ENCODE assay signal across 19 mouse cellular contexts in the genomic region with DNA sequence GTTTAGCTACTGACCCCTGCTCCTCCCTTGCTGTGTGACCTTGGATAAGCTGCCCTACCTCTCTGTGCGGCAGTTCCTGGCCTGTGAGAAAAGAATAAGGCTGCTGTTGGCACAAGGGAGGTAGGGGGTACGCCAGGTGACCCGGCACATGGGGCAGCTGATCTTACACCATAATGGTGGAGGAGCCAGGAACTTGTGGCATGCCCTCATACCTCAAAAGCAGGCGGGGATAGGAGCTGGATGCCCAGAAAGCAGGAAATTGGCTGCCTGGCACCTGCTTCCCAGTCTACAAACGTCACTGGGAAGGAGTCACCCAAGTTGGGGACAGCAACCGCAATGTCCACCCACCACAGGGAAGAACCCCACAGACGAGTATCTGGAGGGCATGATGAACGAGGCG. TPM values are rescaled to one million over a fixed set of nuclear protein-coding genes. Genes with fewer than 3 reads are reported as not detected.
A peak's percentile ranks its signal among the peaks of the same experiment; 100 is the strongest.
DNase-seq lines count a peak whose midpoint lies in the region; ATAC-seq and TF ChIP-seq lines count a peak whose summit lies in the region.
"Had no signal": no experiment of that assay in that cellular context is flagged by ENCODE, and none has a peak within 500 bp of the region (broad histone marks: within the 10 kb centered on the region; RNA-seq: fewer than 3 reads in every experiment).

No protein-coding gene starts in this region.

- no peak for ATAC-seq in heart, embryonic 12.5 days (ENCODE audit: insufficient number of reproducible peaks, low FRiP score)
- ATAC-seq in lung, embryonic 16.5 days (ENCODE audit: low read depth): no peak
- ATAC-seq in intestine, embryonic 16.5 days: no peak
- no peak for ATAC-seq in stomach, postnatal 0 days (ENCODE audit: low FRiP score, low TSS enrichment)
- ATAC-seq: hindbrain, embryonic 16.5 days; midbrain, embryonic 13.5 days had no signal

- H3K4me2 ChIP-seq in heart, embryonic 12.5 days: peak overlapping the region; percentile 66; the same call in 1 of the 2 replicates
- H3K4me2 ChIP-seq in lung, embryonic 16.5 days (ENCODE audit: low read depth, low read length): peak overlapping the region; percentile 13; the same call in 1 of the 2 replicates
- H3K4me2 ChIP-seq in intestine, embryonic 16.5 days (ENCODE audit: low read depth, low read length): peak overlapping the region; percentile 25; the same call in 1 of the 2 replicates
- H3K4me2 ChIP-seq in stomach, postnatal 0 days (replicated peaks; ENCODE audit: low read depth): peak overlapping the region; percentile 44
- H3K4me2 ChIP-seq: limb, embryonic 15.5 days; midbrain, embryonic 13.5 days; neural tube, embryonic 15.5 days had no signal

- H3K9me3 ChIP-seq in heart, embryonic 12.5 days (replicated peaks): no peaks in the 10 kb centered on the region
- no peaks in the 10 kb centered on the region for H3K9me3 ChIP-seq in lung, embryonic 16.5 days (ENCODE audit: control insufficient read depth, low read length)
- H3K9me3 ChIP-seq in intestine, embryonic 16.5 days (ENCODE audit: control insufficient read depth, low read length): no peaks in the 10 kb centered on the region
- H3K9me3 ChIP-seq in stomach, postnatal 0 days (ENCODE audit: control insufficient read depth, low read length): no peaks in the 10 kb centered on the region
- H3K9me3 ChIP-seq: limb, embryonic 15.5 days; midbrain, embryonic 13.5 days; neural tube, embryonic 15.5 days had no signal

- no peak for TF ChIP-seq EP300 in stomach, postnatal 0 days (optimal IDR thresholded peaks at IDR 0.05)

- no peak overlapping the region for H3K27ac ChIP-seq in heart, embryonic 12.5 days (ENCODE audit: poor library complexity, severe bottlenecking)
- no peak overlapping the region for H3K27ac ChIP-seq in lung, embryonic 16.5 days (ENCODE audit: low read length)
- H3K27ac ChIP-seq in intestine, embryonic 16.5 days (ENCODE audit: low read length): no peak overlapping the region
- H3K27ac ChIP-seq in stomach, postnatal 0 days (replicated peaks): no peak overlapping the region
- H3K27ac ChIP-seq: limb, embryonic 15.5 days; macrophage; midbrain, embryonic 13.5 days; neural tube, embryonic 15.5 days had no signal

- peaks cover 79% of the 10 kb centered on the region for H3K4me1 ChIP-seq in heart, embryonic 12.5 days (replicated peaks)
- peaks cover 25% of the 10 kb centered on the region for H3K4me1 ChIP-seq in lung, embryonic 16.5 days (replicated peaks; ENCODE audit: control insufficient read depth, insufficient read depth, low read length)
- peaks cover 34% of the 10 kb centered on the region for H3K4me1 ChIP-seq in intestine, embryonic 16.5 days (ENCODE audit: control insufficient read depth, insufficient read depth, low read length)
- H3K4me1 ChIP-seq in stomach, postnatal 0 days (replicated peaks; ENCODE audit: control insufficient read depth, insufficient read depth): no peaks in the 10 kb centered on the region

- no peaks in the 10 kb centered on the region for H3K27me3 ChIP-seq in heart, embryonic 12.5 days (replicated peaks)
- H3K27me3 ChIP-seq in lung, embryonic 16.5 days (ENCODE audit: control insufficient read depth, insufficient read depth, low read depth, low read length): no peaks in the 10 kb centered on the region
- no peaks in the 10 kb centered on the region for H3K27me3 ChIP-seq in intestine, embryonic 16.5 days (replicated peaks; ENCODE audit: control insufficient read depth, insufficient read depth, low read length)
- H3K27me3 ChIP-seq in stomach, postnatal 0 days (ENCODE audit: control insufficient read depth, insufficient read depth, low read length): no peaks in the 10 kb centered on the region
- H3K27me3 ChIP-seq: limb, embryonic 15.5 days had no signal

- peaks cover 41% of the 10 kb centered on the region for H3K36me3 ChIP-seq in heart, embryonic 12.5 days
- no peaks in the 10 kb centered on the region for H3K36me3 ChIP-seq in lung, embryonic 16.5 days (ENCODE audit: control insufficient read depth, insufficient read depth, low read length)
- no peaks in the 10 kb centered on the region for H3K36me3 ChIP-seq in intestine, embryonic 16.5 days (ENCODE audit: control insufficient read depth, insufficient read depth, low read length)
- 0 out of 2 replicates have a peak, but pooled peaks cover 2% of the 10 kb centered on the region for H3K36me3 ChIP-seq in stomach, postnatal 0 days (ENCODE audit: control insufficient read depth, insufficient read depth, low read length)
- H3K36me3 ChIP-seq: limb, embryonic 15.5 days; midbrain, embryonic 13.5 days; neural tube, embryonic 15.5 days had no signal

- H3K9ac ChIP-seq in heart, embryonic 12.5 days: no peak overlapping the region
- no peak overlapping the region for H3K9ac ChIP-seq in lung, embryonic 16.5 days (ENCODE audit: low read length)
- peak overlapping the region; percentile 21 for H3K9ac ChIP-seq in intestine, embryonic 16.5 days (ENCODE audit: low read depth, low read length)
- peak overlapping the region; percentile 47 for H3K9ac ChIP-seq in stomach, postnatal 0 days (ENCODE audit: low read length)
- H3K9ac ChIP-seq: limb, embryonic 15.5 days; midbrain, embryonic 13.5 days; neural tube, embryonic 15.5 days had no signal

- TF ChIP-seq CTCF in stomach, postnatal 0 days (IDR thresholded peaks at IDR 0.05; ENCODE audit: low read depth): no peak

- WGBS in heart, embryonic 12.5 days: 76% methylated on average over 9 of the region's 9 CpGs
- 65% methylated on average over 9 of the region's 9 CpGs for WGBS in lung, embryonic 16.5 days
- 70% methylated on average over 9 of the region's 9 CpGs for WGBS in intestine, embryonic 16.5 days
- 64% methylated on average over 9 of the region's 9 CpGs for WGBS in stomach, postnatal 0 days

- DNase-seq in heart, adult 18-20 months: no peak
- no peak for DNase-seq in lung, postnatal 36 days
- no peak for DNase-seq in stomach, postnatal 0 days (ENCODE audit: low spot score)
- no peak for DNase-seq in embryo, embryonic 10.5 days (ENCODE audit: low spot score)
- DNase-seq: adrenal gland, postnatal 36 days; cerebellum, adult 2 months; gastrocnemius, postnatal 36 days; heart, postnatal 4 days; kidney, adult 9 months; layer of hippocampus, adult 9-11 months; right cerebral cortex, postnatal 25 days had no signal

- no peak overlapping the region for H3K4me3 ChIP-seq in heart, embryonic 12.5 days
- no peak overlapping the region for H3K4me3 ChIP-seq in lung, embryonic 16.5 days (ENCODE audit: low read length)
- no peak overlapping the region for H3K4me3 ChIP-seq in intestine, embryonic 16.5 days (ENCODE audit: low read length)
- peak overlapping the region; percentile 36 for H3K4me3 ChIP-seq in stomach, postnatal 0 days (ENCODE audit: low read depth, low read length)
- H3K4me3 ChIP-seq: limb, embryonic 15.5 days; midbrain, embryonic 13.5 days; neural tube, embryonic 15.5 days had no signal

RNA-seq across cellular contexts. Expression of gene Myl9, which starts 4.9 kb away (rescaled TPM):
- 1,723 and 1,724 TPM in 2 replicates for polyA plus RNA-seq in heart, embryonic 12.5 days (2016; fragmentation: Nextera tagmentation; extraction: Ambion mirVana)
- total RNA-seq in heart, adult 18-20 months (2021): 10 to 100 TPM; 70.9 to 74.6 TPM
- polyA plus RNA-seq in lung, embryonic 16.5 days (2015; fragmentation: Nextera tagmentation; extraction: Ambion mirVana): 371 and 400 TPM in 2 replicates
- 1,232 and 1,258 TPM in 2 replicates for polyA plus RNA-seq in intestine, embryonic 16.5 days (2015; fragmentation: Nextera tagmentation; extraction: Ambion mirVana)
- 2,268 and 2,333 TPM in 2 replicates for polyA plus RNA-seq in stomach, postnatal 0 days (2015; fragmentation: Nextera tagmentation; extraction: Ambion mirVana)
- polyA plus RNA-seq: macrophage had no signal

RNA-seq across cellular contexts. Expression of gene Tgif2, which starts 59.7 kb away (rescaled TPM):
- polyA plus RNA-seq in heart, embryonic 12.5 days (2016; fragmentation: Nextera tagmentation; extraction: Ambion mirVana): 42.8 and 43.1 TPM in 2 replicates
- under 1 TPM; 0.37 to 0.44 TPM for total RNA-seq in heart, adult 18-20 months (2021)
- 43.9 and 47.7 TPM in 2 replicates for polyA plus RNA-seq in lung, embryonic 16.5 days (2015; fragmentation: Nextera tagmentation; extraction: Ambion mirVana)
- polyA plus RNA-seq in intestine, embryonic 16.5 days (2015; fragmentation: Nextera tagmentation; extraction: Ambion mirVana): 28.3 and 28.6 TPM in 2 replicates
- 11.9 and 13.3 TPM in 2 replicates for polyA plus RNA-seq in stomach, postnatal 0 days (2015; fragmentation: Nextera tagmentation; extraction: Ambion mirVana)

Comparison
In these comparisons a context has a peak if more than half of its experiments do, and no peak if none do; other contexts are left out.
1. H3K4me2 ChIP-seq: peak in every context shown above with its lines; median percentile 66 in heart, embryonic 12.5 days; 44 in stomach, postnatal 0 days; 25 in intestine, embryonic 16.5 days; 13 in lung, embryonic 16.5 days.
2. H3K9ac ChIP-seq: peak in intestine, embryonic 16.5 days (single experiment) and stomach, postnatal 0 days (single experiment); none in heart, embryonic 12.5 days (single experiment) and lung, embryonic 16.5 days (single experiment).